Mouse (Mus musculus) erythroblast, embryonic 14.5 days (primary cell): Measurements from ENCODE around the gene Qars.

Source experiments
- GATA1 ChIP-seq: IDR thresholded peaks from 2 replicates; pipeline ENCODE4 v1.6.1; 2012; ENCODE audit warnings: low read length, inconsistent platforms, mixed read lengths
- TAL1 ChIP-seq: IDR thresholded peaks from 3 replicates; pipeline ENCODE4 v1.6.1; 2012; ENCODE audit warnings: low read length, inconsistent platforms, mixed read lengths

GRCm38 (mm10) chr9:108466219-108466618, 41.3 kb upstream of the Qars start:
- TF ChIP-seq GATA1 (no peak), TAL1 (no peak)
